Mouse (Mus musculus) gastrocnemius, postnatal 25 days (tissue): Measurements from ENCODE around the gene Rnf6. TPM values are rescaled to one million over a fixed set of nuclear protein-coding genes. Genes with fewer than 3 reads are reported as not detected.

Experiments used
- DNase-seq: peaks from one replicate; pipeline ENCODE4 v3.0.0; 2022
- long read RNA-seq, 2 experiments: library from polyadenylated mRNA; stranded (forward); transcript quantifications; one replicate each; pipeline ENCODE4 v2.0.0; 2021
- total RNA-seq, 2 experiments: library from RNA; stranded (reverse); gene quantifications; 1 replicate in 1 of 2; 2 replicates in 1 of 2; pipeline ENCODE4 v1.2.3; 2021

Gene Rnf6
- 10 to 100 TPM; 31.6 to 40.1 TPM for total RNA-seq
- long read RNA-seq, experiment 1, transcript Rnf6-206 (5 exons, 3,452 nt), result major isoform, 12 of 26 reads
- long read RNA-seq, experiment 1, partial matches to known transcripts, result 8 of 26 reads
- long read RNA-seq, experiment 1, other reads (novel, unspliced or antisense), result 4 of 26 reads
- long read RNA-seq, experiment 2, transcript Rnf6-206 (5 exons, 3,452 nt), result major isoform, 32 of 55 reads
- long read RNA-seq, experiment 2, partial matches to known transcripts, result 15 of 55 reads
- long read RNA-seq, experiment 2, other reads (novel, unspliced or antisense), result 3 of 55 reads

DNA sequence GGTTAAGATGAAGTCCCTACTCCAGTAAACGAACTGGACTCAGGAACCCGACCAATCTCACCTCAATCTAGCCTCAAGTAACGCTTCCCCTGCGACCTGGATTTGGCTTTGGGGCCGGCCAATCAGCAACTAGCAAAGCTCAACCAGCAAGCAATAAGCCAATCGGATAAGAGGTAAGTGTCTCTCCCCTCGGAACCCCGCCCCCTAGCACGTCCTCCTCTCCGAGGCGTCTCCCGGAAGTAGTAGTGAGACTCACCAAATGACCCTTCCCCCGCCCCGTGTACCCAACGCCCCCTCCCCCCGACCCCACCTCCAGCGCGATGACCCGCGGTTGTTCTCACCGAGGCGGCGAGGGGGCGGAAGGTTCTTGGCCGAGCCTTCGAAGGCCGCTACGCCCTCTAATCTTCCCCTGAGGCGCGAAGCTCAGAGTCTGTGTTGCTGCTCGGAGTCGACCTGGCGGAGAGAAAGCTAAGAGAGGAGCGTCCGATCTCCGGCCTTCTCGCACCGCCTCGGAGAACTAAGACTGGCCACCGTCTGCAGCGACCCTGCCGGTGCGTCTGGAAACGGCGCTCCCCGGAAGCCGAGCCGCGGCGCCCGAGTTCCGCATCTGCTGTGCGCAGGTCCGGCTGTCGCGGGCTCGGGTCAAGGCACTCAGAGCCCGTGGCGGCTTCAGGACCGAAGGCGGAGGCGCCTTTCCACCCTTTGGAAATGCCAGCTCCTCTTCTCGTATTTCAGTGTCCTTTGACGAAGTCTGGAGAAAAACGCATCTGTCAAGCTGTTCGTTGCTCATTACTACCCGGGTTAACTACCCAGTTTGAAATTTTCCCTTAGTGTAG, at the start of gene Rnf6:
TSS of gene Rnf6 (minus strand) at position 677 of the 836 bp plus-strand sequence.
- peak; percentile 94 for DNase-seq

DNA sequence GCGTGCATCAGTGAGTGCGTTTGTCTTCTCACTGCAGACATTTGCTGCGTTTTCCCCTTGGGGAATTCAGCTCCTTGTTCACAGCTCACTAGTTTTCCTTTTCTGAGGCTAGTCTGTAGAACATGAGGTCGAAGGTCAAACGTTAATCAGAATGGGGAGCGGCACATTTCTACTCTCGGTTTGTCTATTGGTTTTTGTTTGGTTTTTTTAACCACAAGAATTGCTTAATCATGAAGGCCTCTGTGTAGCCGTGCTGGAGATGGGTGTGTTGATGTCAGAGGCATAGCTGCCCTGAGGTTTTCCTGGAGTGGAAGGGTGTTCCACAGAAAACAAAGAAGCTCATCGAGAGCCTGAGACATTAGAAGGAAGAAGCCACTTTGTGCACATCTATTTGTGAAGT, 49.2 kb upstream of the Rnf6 start:
- DNase-seq, result no peak

GRCm38 (mm10) chr5:146267776-146268175, 46.4 kb upstream of the Rnf6 start:
- DNase-seq, result no peak

DNA sequence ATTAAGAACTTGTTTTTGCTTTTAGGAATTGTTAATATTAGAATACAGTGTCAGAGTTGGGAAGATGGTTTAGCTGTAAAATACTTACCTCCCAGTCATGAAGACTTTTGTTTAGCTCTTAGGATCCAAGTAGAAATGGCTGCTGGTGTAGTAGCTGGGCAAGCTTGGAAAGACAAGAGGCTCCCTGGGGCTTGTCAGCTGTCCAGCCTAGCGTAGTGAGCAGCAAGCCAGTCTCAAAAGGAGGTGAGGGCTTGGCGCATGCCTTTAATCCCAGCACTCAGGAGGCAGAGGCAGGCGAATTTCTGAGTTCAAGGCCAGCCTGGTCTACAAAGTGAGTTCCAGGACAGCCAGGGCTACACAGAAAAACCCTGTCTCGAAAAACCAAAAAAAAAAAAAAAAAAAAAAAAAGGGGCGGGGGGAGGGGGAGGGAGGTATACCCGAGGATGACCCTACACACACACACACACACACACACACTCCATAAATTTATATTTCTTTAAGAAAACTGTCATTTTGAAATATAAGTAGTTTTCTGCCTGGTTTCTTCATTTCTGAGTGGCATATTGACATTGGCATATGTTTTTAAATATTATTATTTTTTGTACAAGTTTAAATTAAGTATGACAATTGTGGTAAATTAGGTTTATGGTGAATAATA, 44.7 kb upstream of the Rnf6 start:
- DNase-seq, result no peak

DNA sequence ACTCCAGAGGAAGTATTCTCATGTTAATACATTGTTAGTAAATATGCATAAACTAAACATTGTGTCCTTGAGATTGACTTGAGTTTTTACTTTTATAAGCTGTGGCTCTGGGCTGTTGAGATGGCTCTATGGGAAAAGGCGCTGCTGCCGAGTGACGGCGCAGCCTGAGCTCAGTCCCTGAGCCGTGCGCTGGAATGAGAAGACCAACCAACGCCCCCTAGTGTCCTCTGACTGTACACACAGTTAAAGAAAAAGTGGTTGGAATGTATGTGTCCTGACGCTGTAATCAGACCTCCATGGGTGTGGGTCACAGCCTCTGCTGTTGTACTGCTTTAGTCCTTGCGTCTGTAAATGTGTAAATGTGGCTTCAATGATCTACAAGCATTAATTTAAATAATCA, 38.6 kb upstream of the Rnf6 start:
- DNase-seq, result no peak

DNA sequence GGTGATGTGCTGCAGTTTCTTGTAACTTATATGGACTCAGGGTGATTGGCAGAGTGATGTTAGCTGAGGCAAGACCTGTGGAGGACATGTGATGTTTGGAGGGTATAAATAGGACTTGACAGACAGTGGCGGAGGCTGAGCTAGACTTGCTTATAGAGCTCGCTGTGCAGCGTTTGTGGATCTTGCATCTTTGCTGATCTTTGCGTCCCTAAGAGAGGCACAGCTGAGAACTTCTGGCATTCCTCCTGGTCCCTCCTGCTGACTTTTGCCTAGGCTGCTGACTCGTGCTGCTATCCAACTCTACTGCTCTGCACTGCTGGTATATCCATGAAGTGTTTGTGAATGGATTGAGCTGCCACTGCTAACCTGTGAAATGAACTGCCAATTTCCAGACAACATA, 32.3 kb upstream of the Rnf6 start:
- DNase-seq, result no peak

DNA sequence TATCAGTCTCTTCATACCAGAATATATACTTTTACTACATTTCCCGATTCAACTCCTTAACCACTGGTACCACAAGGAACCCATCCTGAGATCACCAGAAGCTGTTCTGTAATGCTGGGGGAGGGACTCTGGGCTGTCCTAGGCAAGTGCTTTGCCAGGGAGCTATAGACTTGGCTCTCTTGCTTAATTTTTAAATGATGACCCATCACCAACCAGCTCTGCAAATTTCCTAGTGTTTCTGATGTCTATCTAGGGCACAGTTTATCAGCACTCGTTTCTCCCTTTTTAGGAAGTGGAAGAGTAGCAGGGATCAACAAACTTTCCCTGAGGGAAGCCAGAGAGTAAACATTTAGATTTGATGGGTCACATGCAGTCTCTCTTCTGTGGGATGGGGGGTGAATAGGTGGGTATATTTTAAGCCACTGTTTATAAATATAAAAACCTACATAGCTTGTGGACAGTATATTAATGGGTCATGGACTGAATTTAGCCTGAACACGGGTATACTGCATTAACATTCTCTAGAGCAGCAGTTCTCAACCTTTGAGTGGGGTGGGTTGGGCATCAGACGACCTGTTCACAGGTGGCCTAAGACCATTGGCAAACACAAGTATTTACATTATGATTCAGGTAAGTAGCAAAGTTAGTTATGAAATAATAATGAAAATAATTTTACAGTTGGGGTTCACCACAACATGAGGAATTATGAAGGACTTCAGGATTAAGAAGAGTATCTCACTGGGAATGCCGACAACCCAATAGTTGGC, 30.5 kb upstream of the Rnf6 start:
- no peak for DNase-seq

DNA sequence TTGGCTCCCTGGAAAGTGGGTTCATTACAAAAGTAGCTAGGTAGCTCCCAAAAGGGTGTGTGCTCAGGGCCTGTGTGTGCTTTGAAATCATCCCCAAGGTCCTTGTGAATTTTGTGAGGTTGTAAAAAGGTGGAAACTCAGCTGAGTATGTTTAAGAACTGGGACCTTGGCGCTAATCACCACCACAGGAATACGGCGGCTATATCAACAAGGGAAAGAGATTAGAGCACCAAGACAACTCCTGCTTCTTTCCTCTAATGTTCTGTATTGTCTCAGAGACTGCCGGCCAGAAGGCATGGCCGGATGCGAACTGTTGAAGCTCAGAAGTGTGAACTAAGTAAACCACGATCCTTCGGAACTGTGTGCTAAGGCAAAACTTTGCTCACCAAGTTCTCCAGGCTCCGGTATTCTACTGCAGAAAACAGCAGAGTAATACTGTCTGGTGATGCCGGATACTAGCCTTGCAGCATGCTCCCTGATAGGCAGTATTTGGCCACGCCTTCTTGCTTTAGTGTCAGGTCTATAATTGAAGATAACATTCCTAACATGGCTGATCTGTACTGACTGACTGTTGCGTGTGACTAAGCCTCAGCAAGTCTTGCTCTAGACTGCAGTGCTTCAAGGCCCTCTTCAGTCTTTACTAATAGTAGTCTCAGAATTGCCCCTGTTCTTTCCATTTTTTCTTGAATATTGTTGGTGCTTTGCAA, 29.2 kb upstream of the Rnf6 start:
- DNase-seq, result no peak

DNA sequence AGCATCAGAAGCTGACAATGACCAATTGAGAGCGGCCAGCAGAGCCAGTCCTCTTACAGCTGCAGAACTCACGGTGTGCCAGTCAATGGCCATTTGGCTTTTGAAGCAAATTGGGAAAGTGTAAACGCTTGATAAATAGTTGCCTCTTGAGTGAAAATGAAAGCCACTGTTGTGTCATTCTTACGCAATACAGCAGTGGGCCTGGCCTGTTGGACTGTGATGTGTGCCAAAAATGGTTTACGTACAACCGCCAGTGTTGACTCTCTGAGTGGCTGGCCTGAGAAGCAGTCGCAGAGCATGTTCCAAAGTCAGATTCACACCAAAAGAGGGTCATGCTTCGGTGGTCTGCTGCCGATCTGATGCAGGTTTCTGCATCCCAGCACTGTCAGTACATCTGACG, 27.4 kb upstream of the Rnf6 start:
- no peak for DNase-seq

GRCm38 (mm10) chr5:146247709-146248108, 26.4 kb upstream of the Rnf6 start:
- DNase-seq, result no peak

- no peak for DNase-seq
Observed at GRCm38 (mm10) chr5:146246386-146246785, 25.0 kb upstream of the Rnf6 start.

GRCm38 (mm10) chr5:146245646-146246370, 24.5 kb upstream of the Rnf6 start:
- no peak for DNase-seq

DNA sequence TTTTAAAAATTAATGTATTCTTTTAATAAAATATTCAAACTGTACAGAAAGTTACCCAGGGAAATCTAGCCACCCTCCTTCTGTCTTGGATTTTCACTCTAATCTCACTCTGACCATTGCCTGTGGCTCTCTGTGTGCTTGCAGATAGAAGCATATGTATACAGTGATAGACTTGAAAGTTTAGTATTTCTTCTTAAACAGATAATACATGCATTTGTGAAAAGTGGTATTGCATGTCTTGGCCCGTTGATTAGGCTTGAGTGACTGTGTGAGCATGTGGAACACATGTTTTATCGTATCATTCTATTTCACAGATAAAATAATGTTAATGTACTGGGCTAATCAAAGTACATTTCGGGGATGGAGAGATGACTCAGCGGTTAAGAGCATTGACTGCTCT, 23.8 kb upstream of the Rnf6 start:
- DNase-seq, result no peak

- DNase-seq, result no peak
Observed at GRCm38 (mm10) chr5:146241202-146241601, 19.8 kb upstream of the Rnf6 start.

GRCm38 (mm10) chr5:146240771-146241170, 19.4 kb upstream of the Rnf6 start:
- no peak for DNase-seq

GRCm38 (mm10) chr5:146238274-146238673, 16.9 kb upstream of the Rnf6 start:
- DNase-seq, result no peak

DNA sequence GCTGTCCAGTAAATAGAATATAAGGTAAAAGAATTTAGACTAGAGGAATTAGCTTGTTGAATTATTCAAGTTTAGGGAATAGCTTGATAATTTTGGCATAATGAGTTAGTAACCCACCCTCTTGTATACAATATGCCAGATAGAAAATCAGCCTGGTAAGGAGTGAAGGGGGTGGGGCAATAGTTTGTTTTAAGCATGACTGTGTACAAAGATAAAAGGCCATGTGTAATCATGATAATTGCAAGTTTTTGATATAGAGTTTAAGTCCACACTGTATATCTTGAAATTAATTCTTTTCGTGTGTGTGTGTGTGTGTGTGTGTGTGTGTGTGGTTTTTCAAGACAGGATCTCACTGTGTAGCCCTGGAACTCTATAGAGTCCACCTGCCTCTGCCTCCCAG, 13.0 kb upstream of the Rnf6 start:
- no peak for DNase-seq

GRCm38 (mm10) chr5:146232816-146233215, 11.5 kb upstream of the Rnf6 start:
- DNase-seq, result no peak

- no peak for DNase-seq
Observed at GRCm38 (mm10) chr5:146232056-146232675, 10.8 kb upstream of the Rnf6 start.

- no peak for DNase-seq
Observed at GRCm38 (mm10) chr5:146231655-146231996, 10.3 kb upstream of the Rnf6 start.
